8 mouse cellular contexts compared by ENCODE assay signal in genomic region chr5:132229644-132230357, GRCm38 (mm10).
A peak's percentile ranks its signal among the peaks of the same experiment; 100 is the strongest.
DNase-seq lines count a peak whose midpoint lies in the region; ATAC-seq and TF ChIP-seq lines count a peak whose summit lies in the region.

No protein-coding gene starts in this region.

- H3K36me3 ChIP-seq in embryonic facial prominence, embryonic 11.5 days (replicated peaks; ENCODE audit: control insufficient read depth, insufficient read depth, low read depth, low read length): no peaks in the 10 kb centered on the region
- H3K36me3 ChIP-seq in midbrain, embryonic 15.5 days (replicated peaks): no peaks in the 10 kb centered on the region
- H3K36me3 ChIP-seq in testis, adult 2 months (ENCODE audit: control insufficient read depth, insufficient read depth, low read length): no peaks in the 10 kb centered on the region

- H3K9me3 ChIP-seq in embryonic facial prominence, embryonic 11.5 days (replicated peaks; ENCODE audit: control insufficient read depth, low read length): no peaks in the 10 kb centered on the region
- H3K9me3 ChIP-seq in midbrain, embryonic 15.5 days: no peaks in the 10 kb centered on the region

- H3K4me1 ChIP-seq in embryonic facial prominence, embryonic 11.5 days (ENCODE audit: control insufficient read depth, insufficient read depth, low read length): peaks cover 5% of the 10 kb centered on the region; the same call in 1 of the 2 replicates
- H3K4me1 ChIP-seq in midbrain, embryonic 15.5 days: peaks cover 28% of the 10 kb centered on the region
- no peaks in the 10 kb centered on the region; the same call in 1 of the 2 replicates for H3K4me1 ChIP-seq in testis, adult 2 months (ENCODE audit: control insufficient read depth, insufficient read depth, low read length)

- DNase-seq in brain, embryonic 14.5 days (ENCODE audit: low read depth): peak; percentile 96
- peak; percentile 47 for DNase-seq in embryonic facial prominence, embryonic 11.5 days (ENCODE audit: low spot score)
- DNase-seq in heart, adult 8-10 months (ENCODE audit: low spot score): peak; percentile 38
- DNase-seq in kidney, adult 8-10 months: peak; percentile 58 to 65
- DNase-seq in left cerebral cortex, postnatal 25 days (ENCODE audit: low spot score in 2 of 2): peak; percentile 45 to 76

- peak; percentile 88 for ATAC-seq in embryonic facial prominence, embryonic 11.5 days (replicated peaks; ENCODE audit: insufficient number of reproducible peaks, low FRiP score, low TSS enrichment, low read depth)
- ATAC-seq in midbrain, embryonic 15.5 days (replicated peaks): peak; percentile 85
- no peak for ATAC-seq in inflammation-experienced regulatory T-cells, adult 6 months

- H3K4me3 ChIP-seq in embryonic facial prominence, embryonic 11.5 days (ENCODE audit: low read depth, low read length): no peak overlapping the region
- H3K4me3 ChIP-seq in midbrain, embryonic 15.5 days: no peak overlapping the region
- H3K4me3 ChIP-seq in testis, adult 2 months (ENCODE audit: control insufficient read depth, low read depth, low read length): no peak overlapping the region

- TF ChIP-seq CTCF in brain, embryonic 14.5 days (IDR thresholded peaks at IDR 0.05; ENCODE audit: borderline replicate concordance, extremely low read depth, insufficient read depth, insufficient read length): no peak
- no peak for TF ChIP-seq CTCF in testis, adult 2 months (IDR thresholded peaks at IDR 0.05; ENCODE audit: control insufficient read depth, insufficient read depth, insufficient replicate concordance, low read depth, low read length)

- no peak overlapping the region for H3K4me2 ChIP-seq in embryonic facial prominence, embryonic 11.5 days (ENCODE audit: low read depth, low read length)
- no peak overlapping the region for H3K4me2 ChIP-seq in midbrain, embryonic 15.5 days

- TF ChIP-seq POLR2A in brain, embryonic 14.5 days (IDR thresholded peaks at IDR 0.05; ENCODE audit: borderline replicate concordance, extremely low read depth, insufficient read depth, insufficient read length, poor library complexity, severe bottlenecking): no peak
- TF ChIP-seq POLR2A in testis, adult 2 months (IDR thresholded peaks at IDR 0.05; ENCODE audit: control insufficient read depth, low read depth, low read length): no peak

- no peak overlapping the region for H3K9ac ChIP-seq in embryonic facial prominence, embryonic 11.5 days (replicated peaks; ENCODE audit: low read length)
- H3K9ac ChIP-seq in midbrain, embryonic 15.5 days: no peak overlapping the region

- H3K27ac ChIP-seq in embryonic facial prominence, embryonic 11.5 days (replicated peaks; ENCODE audit: low read depth, low read length): no peak overlapping the region
- H3K27ac ChIP-seq in midbrain, embryonic 15.5 days: peak overlapping the region; percentile 27; the same call in 1 of the 2 replicates
- H3K27ac ChIP-seq in testis, adult 2 months (ENCODE audit: control insufficient read depth, insufficient read depth, low read depth, low read length): peak overlapping the region; percentile 69

- WGBS in embryonic facial prominence, embryonic 11.5 days: 12% methylated on average over 8 of the region's 8 CpGs
- 14% methylated on average over 8 of the region's 8 CpGs for WGBS in midbrain, embryonic 15.5 days

- intact Hi-C loops in left cerebral cortex, postnatal 25 days (cut with DNase I): loop anchor here (5.0 to 10.0 kb wide), 6 partner anchors 312 to 1775 kb away; partner anchors contain the start of gene Auts2

- H3K27me3 ChIP-seq in embryonic facial prominence, embryonic 11.5 days (ENCODE audit: control insufficient read depth, insufficient read depth, low read length): no peaks in the 10 kb centered on the region
- H3K27me3 ChIP-seq in midbrain, embryonic 15.5 days (replicated peaks): no peaks in the 10 kb centered on the region; the same call in 1 of the 2 replicates
- H3K27me3 ChIP-seq in testis, adult 2 months (ENCODE audit: control insufficient read depth, insufficient read depth, low read length): no peaks in the 10 kb centered on the region

Comparison
In these comparisons a context has a peak if more than half of its experiments do, and no peak if none do; other contexts are left out.
1. DNase-seq: peak in every context shown above with its lines; median percentile 96 in brain, embryonic 14.5 days; 62 in kidney, adult 8-10 months; 60 in left cerebral cortex, postnatal 25 days; 47 in embryonic facial prominence, embryonic 11.5 days; 38 in heart, adult 8-10 months.